Mouse (Mus musculus) megakaryocyte progenitor cell, adult 5-6 weeks (primary cell): Measurements from ENCODE around the gene Il2. TPM values are rescaled to one million over a fixed set of nuclear protein-coding genes. Genes with fewer than 3 reads are reported as not detected.

Source experiments
- ATAC-seq: replicated peaks from 2 replicates; pipeline ENCODE4 v1.8.0; 2016; ENCODE audit warnings: mild to moderate bottlenecking, moderate TSS enrichment, inconsistent platforms; ENCODE audit not compliant: poor library complexity
- total RNA-seq, 2 experiments: library from RNA; stranded (forward) in 1 of 2; stranded (reverse) in 1 of 2; fragments of 157-497, 149-512 nt in 1 of 2; fragments of 200-1000 nt in 1 of 2; gene quantifications; 2 replicates each; pipeline versions ENCODE4 v1.2.3 to v1.2.4; 2015 to 2017

Gene Il2
- 0.17 and 0.81 TPM in 2 replicates for total RNA-seq (2015)
- 0.12 TPM in 1 of 2 replicates, not detected in the other for total RNA-seq (2017)

DNA sequence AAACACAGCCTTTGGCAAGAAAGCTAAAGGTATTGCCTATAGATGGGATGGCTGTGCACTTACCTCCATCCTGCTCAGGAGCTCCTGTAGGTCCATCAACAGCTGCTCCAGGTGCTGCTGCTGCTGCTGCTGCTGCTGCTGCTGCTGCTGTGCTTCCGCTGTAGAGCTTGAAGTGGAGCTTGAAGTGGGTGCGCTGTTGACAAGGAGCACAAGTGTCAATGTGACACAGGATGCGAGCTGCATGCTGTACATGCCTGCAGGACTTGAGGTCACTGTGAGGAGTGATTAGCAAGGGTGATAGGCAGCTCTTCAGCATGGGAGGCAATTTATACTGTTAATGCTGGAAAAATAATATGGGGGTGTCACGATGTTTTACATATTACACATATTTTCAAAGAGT, at the start of gene Il2:
Gene Il2 (minus strand): TSS at position 305 of the 400 bp plus-strand sequence.
- ATAC-seq, result no peak

DNA sequence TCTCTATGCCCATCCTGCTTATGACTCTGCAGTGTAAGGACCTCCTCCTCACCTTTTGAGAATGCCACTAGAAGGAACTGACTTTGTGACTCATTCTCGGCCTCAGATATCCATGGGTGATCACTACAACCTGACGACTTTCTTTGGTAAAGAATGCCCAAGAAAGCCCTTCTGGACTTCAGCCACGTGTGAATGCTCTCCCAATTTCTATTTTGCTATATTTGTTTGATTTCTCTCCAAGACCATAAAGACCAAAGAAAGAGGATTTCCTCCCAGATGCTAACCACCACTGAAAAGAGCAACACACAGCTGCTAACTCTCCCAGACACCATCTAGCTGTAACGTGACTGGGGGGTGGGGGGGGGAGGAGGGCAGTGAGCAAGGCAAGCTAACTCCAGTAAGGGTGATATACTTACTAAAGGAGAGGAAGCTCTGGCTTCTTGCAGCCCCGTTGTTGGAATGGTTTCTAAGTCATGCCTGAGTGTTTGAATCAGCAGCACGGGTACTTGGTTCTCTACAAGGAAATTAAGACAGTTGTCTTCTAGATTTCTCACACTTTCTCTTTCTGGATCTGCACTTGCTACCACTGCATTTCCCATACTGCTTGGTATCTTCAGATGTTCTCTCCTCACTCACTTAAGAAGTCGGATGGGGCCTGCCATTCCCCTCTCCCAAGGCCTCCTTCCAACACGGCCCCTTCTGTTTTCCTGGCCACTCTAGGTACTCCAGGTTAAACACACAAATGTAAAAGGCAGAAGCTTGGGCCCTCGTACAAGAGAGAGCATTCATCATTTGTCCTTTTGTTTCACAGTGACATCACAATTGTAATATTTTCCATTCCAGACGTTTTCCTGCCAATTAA, 49.2 kb upstream of the Il2 start:
- ATAC-seq, result no peak

- peak; percentile 90 for ATAC-seq
Observed at GRCm38 (mm10) chr3:37173285-37173684, 47.5 kb upstream of the Il2 start.

GRCm38 (mm10) chr3:37169283-37169682, 43.5 kb upstream of the Il2 start:
- ATAC-seq, result no peak

DNA sequence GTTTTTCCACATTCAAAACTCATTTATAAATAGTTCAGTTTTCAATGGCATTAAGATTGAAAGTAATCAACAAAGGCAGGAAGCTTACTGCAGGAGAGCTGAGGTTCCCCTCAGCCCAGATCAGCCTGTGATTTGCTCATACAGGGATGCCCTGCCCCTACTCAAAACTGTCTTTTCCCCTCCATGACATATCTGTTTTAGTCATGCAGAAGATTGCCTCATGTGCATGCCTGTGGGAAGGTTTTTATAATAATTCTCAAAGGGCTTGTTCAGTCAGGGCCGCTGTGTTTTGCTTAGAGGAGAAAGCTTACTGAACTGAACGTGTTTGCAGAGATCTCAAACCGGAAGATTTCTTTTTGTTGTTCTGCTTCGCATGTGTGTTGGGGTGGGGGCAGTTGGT, 35.3 kb upstream of the Il2 start:
- no peak for ATAC-seq

DNA sequence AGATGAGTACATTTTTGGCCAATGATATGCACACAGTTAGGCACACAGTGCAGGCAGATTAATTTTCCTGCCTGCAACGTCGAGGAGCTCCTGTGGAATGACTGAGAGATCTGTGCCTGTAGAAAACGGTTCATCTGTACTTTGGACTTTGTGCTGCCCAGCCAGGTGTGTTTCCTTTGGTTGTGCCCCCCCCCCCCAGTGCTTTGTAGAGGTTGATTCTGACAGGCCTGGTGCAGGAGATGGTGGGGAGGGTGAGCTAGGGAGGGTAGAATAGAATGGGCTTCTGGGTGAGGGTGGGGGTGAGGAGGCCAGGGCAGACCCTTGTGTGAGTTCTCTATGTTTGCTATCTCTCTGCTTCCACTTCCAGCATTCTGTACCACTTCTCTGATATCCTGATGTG, 32.5 kb upstream of the Il2 start:
- ATAC-seq, result no peak

GRCm38 (mm10) chr3:37157082-37157481, 31.3 kb upstream of the Il2 start:
- peak; percentile 70 for ATAC-seq

DNA sequence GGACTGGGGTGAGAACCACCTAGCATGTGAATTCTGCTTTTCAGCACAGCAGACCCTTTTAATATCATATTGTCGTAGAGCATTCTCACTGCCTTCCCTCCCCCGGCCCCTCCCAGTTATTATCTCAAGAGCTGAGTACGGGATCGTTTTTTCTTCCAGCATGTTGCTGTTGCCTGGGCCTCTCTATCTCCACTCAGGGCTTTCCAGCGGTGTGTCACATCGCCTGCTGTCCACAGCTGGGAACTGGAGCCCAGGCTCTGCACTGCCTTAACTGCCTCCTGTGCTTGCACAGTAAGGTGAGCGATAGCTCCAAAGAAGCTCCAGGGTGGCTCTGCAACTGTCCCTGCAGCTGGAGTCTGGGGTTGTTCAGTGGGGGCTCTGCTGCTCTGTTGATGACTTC, 28.6 kb upstream of the Il2 start:
- peak; percentile 35 for ATAC-seq

- ATAC-seq, result peak; percentile 63
Observed at GRCm38 (mm10) chr3:37153004-37153403, 27.2 kb upstream of the Il2 start.

- no peak for ATAC-seq
Observed at GRCm38 (mm10) chr3:37152274-37152673, 26.5 kb upstream of the Il2 start.

DNA sequence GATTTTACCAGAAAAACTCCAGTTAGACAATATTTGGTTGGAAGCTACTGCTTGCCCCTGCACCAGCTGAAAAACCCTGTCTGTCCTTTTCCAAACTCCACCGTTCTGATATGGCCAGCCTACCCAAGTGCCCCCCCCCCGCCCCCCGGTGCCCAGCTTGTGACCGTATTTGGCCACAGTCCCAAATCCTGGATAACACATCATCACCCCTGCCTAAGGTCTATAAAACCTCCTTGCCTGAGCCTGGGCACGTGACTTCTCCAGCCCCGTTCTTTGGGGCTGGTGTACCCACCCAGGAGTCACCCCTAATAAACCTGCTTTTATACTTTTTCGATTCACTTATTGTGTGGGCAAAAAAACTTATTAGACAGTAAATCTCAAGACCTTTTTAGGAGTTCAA, 21.1 kb upstream of the Il2 start:
- no peak for ATAC-seq

DNA sequence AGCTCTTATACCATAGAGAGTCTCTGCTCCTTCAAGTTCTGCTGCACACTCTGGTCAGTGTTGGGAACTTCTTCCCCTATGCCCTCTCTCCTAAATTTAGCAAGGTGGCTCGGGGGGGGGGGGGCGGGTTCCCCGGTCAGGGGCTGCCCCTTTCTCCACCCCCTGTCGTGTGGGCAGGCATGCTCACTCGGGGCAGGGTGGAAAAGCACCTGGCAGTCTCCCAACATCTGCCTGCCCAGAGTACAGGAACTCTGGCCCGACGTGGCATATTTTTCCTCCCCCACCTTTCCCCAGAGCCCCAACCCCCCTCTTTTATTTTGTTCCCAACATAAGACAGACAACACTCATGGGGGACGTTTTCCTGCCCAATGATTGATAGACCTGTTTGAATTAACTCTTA, 20.6 kb upstream of the Il2 start:
- ATAC-seq, result no peak

GRCm38 (mm10) chr3:37144979-37145378, 19.2 kb upstream of the Il2 start:
- ATAC-seq, result no peak

- peak; percentile 81 for ATAC-seq
Observed at GRCm38 (mm10) chr3:37141827-37142226, 16.1 kb upstream of the Il2 start.

DNA sequence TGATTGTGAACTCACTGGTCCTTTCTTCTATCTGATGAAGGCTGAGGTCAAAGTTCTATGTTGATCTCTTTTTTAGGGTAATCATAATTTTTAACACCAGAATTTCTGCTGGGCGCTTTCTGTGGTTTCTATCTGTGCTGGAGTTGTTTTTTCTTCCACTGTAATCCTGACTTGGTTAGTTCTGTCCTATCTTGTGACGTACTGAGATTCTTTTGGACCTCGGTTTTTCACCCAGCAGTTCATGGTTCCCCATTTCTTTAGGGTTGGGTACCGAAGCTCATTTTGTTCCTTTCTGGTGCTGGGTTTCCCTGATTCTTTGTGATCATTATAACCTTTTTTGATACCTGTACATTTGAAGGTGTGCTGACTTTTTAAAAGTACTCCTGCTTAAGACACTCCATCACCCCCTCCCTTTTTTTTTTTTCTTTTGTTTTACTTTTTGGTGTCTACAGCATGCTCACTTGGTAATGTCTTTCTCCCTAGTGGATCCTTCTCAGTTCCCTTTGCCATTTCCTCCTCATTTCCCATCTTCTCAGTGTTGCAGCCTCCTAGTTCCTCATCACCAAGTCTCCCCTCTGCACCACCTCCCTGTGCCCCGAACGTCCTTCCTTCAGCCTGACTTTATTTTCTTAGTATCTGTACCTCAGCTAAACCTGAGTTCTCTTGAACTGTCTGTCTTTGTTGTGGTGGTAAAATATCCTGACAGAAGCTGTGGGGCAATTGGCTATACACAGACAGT, 14.6 kb upstream of the Il2 start:
- ATAC-seq, result peak; percentile 69

DNA sequence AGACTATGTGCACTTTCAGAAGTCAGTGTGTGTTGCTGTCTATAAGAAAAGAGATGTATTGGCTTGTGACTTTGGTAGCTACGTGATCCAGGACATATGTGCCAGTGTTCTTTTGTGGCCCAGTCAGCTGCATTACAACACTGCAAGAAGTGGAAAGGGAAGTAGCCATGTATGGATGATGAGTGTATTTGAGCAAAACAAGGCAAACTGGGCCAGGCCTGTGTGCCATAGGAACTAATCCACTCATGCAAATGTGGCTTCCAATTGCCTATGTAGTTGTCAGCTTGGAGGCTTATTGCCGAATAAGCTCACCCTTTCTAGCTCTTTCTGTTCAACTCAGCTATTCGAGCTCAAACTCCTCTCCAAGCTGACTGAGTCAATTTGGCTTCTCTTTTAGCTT, 13.4 kb upstream of the Il2 start:
- ATAC-seq, result peak; percentile 39; the same call in 1 of the 2 replicates

DNA sequence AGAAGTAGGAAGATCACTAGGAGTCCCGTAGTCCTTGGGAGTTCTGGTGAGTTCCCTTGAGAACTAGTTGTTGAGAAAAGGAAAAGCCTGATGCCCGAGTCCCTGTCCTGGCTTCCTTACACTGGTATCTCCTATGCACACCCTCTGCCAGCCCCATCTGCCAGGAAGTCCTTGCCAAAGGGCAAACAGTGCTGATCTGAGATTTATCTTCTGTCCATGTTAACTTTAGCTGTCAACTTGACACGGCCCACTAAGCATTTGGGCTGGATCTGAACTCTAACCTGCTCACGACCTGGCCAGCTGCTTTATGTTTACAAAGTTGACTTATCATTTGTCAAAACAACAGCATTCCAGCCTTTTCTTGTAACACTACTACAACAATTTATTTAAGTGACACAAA, 11.5 kb upstream of the Il2 start:
- no peak for ATAC-seq

- no peak for ATAC-seq
Observed at GRCm38 (mm10) chr3:37129063-37129462, 3.3 kb upstream of the Il2 start.

DNA sequence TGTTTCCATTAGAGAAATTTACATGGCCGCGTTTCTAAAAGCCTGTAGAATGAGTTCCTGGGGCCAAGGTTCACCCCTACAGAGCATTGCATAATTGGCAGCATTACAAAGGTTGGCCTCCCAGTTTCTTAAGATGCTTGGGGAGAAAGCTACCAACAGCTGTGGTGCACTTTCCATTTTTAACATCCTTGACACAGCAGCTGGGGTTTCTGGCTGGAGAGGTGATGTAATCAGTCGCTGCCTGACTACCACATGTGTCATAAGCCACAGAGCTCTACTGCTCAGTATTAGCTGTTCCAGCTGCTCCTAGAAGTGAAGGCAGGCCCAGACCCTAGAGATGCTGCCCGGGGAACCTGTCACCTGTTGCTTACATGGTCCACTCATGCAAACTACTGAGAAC, 2.5 kb upstream of the Il2 start:
- ATAC-seq, result peak; percentile 95

GRCm38 (mm10) chr3:37126162-37126561, 403 bp upstream of the Il2 start:
- ATAC-seq, result no peak

GRCm38 (mm10) chr3:37090721-37091120, 35.0 kb downstream of the Il2 start:
- ATAC-seq, result no peak

- no peak for ATAC-seq
Observed at GRCm38 (mm10) chr3:37084860-37085259, 40.9 kb downstream of the Il2 start.
